Mouse (Mus musculus) stomach, embryonic 14.5 days (tissue): ENCODE measurements around the gene Cd300c. TPM values are rescaled to one million over a fixed set of nuclear protein-coding genes. Genes with fewer than 3 reads are reported as not detected.
"Not testable (repeated sequence)": the region's sequence is repeated elsewhere in the genome, so short reads cannot be mapped to it uniquely, and the experiment has no call there.

Experiments
- ATAC-seq: fragments of 200-750 bp; cut with Nextera tagmentation; 2 replicates; pipeline ENCODE4 v1.8.0; 2017; ENCODE audit warnings: low read depth, moderate TSS enrichment; ENCODE audit not compliant: insufficient number of reproducible peaks, insufficient read depth, low FRiP score
- H3K27ac ChIP-seq: fragments of 300-500 bp; sonication (generic); 2 replicates; pipeline ENCODE4 v1.5.1; 2014; ENCODE audit warnings: mild to moderate bottlenecking, low read length, moderate library complexity, mixed read lengths
- H3K27me3 ChIP-seq: fragments of 300-500 bp; sonication (generic); 2 replicates; pipeline ENCODE4 v1.6.1; 2014; ENCODE audit warnings: low read length, control low read depth, mixed read lengths; ENCODE audit not compliant: control insufficient read depth, insufficient read depth
- H3K36me3 ChIP-seq: fragments of 300-500 bp; sonication (generic); 2 replicates; pipeline ENCODE4 v1.6.1; 2014; ENCODE audit warnings: mild to moderate bottlenecking, control low read depth, low read length, moderate library complexity, mixed read lengths; ENCODE audit not compliant: control insufficient read depth, insufficient read depth
- H3K4me1 ChIP-seq: fragments of 300-500 bp; sonication (generic); 2 replicates; pipeline ENCODE4 v1.6.1; 2014; ENCODE audit warnings: low read length, control low read depth, mixed read lengths; ENCODE audit not compliant: control insufficient read depth, insufficient read depth
- H3K4me2 ChIP-seq: fragments of 300-500 bp; sonication (generic); replicated peaks from 2 replicates; pipeline ENCODE4 v1.6.1; 2014; ENCODE audit warnings: low read depth, low read length, control low read depth
- H3K4me3 ChIP-seq: fragments of 300-500 bp; sonication (generic); 2 replicates; pipeline ENCODE4 v1.5.1; 2014; ENCODE audit warnings: low read depth, low read length, control low read depth
- H3K9ac ChIP-seq: fragments of 300-500 bp; sonication (generic); replicated peaks from 2 replicates; pipeline ENCODE4 v1.6.1; 2014; ENCODE audit warnings: low read depth, mild to moderate bottlenecking, control low read depth, low read length, moderate library complexity, mixed read lengths
- H3K9me3 ChIP-seq: fragments of 300-500 bp; sonication (generic); 2 replicates; pipeline ENCODE4 v1.6.1; 2016; ENCODE audit warnings: low read depth, low read length, control low read depth; ENCODE audit not compliant: control insufficient read depth
- WGBS: fragments of 180-500 bp; shearing (Covaris S2); extraction: QIAGEN DNeasy Blood & Tissue Kit; methylation state at CpG from one replicate; pipeline ENCODE4 v1.1.7; 2014; 5-methylcytosine and 5-hydroxymethylcytosine counted together
- polyA plus RNA-seq: library from polyadenylated mRNA; unstranded; fragments of >200 nt; fragmentation: Nextera tagmentation; extraction: Ambion mirVana; gene quantifications from 2 replicates; pipeline ENCODE4 v1.2.1, GENCODE M21; 2014

Cd300c gene
- polyA plus RNA-seq, 1 experiment from 2014 or later = not detected

DNA sequence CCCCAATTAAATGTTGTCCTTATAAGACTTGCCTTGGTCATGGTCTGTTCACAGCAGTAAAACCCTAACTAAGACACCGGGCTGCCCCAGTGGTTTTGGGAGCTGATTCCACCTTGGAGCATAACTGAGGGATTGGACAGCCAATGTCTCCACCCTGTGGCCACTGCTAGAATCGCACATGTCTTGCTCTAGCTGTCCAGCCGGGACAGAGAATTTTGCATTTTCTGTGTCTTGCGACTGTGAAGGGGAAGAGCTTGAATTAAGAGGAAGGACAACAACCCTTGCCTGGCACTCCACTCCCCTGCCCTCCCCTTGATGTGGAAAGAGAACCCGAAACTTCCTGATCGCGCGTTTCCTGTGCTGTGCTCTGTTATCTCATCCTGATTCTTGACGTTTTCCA, 56.1 kb downstream of the Cd300c start:
- Histone ChIP-seq H3K27me3 (no peaks in the 10 kb centered on the region), H3K27ac (no peak overlapping the region), H3K4me2 (no peak overlapping the region), H3K4me1 (no peaks in the 10 kb centered on the region), H3K9me3 (no peaks in the 10 kb centered on the region), H3K9ac (no peak overlapping the region), H3K4me3 (no peak overlapping the region), H3K36me3 (no peaks in the 10 kb centered on the region)
- 0 out of 2 replicates have a peak, but pooled peaks have one; percentile 46 for ATAC-seq
- WGBS = 17% methylated on average over 9 of the region's 9 CpGs

DNA sequence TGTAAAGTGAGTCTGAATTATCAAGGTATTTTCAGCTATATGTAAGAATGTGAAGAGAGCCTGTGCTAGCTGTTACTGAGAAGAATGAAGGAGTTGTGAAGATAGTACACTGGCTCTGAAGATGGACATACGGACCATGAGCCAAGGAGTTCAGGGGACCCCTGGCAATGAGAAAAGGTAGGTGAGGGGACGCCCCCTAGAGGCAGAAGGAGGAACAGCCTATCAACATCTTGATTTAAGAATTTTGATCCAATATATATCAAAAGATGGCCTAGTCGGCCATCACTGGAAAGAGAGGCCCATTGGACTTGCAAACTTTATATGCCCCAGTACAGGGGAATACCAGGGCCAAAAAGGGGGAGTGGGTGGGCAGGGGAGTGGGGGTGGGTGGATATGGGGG, 59.4 kb downstream of the Cd300c start:
- WGBS = 42% methylated on average over 3 of the region's 3 CpGs
- not testable (repeated sequence) for H3K27me3 ChIP-seq, H3K9me3 ChIP-seq, H3K36me3 ChIP-seq, ATAC-seq, H3K4me3 ChIP-seq, H3K9ac ChIP-seq, H3K4me2 ChIP-seq, H3K27ac ChIP-seq, H3K4me1 ChIP-seq

DNA sequence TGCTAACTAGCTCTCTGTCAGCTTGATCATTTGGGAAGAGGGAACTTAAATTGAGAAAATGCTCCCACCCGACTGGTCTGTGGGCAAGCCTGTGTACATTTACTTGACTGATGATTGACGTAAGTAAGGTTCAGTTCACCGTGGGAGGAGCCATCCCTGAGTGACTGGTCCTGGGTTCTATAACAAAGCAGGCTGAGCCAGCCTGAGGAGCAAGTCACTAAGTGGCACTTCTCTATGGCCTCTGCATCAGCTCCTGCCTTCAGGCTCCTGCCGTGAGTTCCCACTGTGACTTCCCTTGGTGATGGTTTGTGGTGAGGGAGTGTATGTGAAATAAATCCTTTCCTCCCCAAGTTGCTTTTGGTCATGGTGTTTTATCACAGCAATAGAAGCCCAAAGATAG, 60.9 kb downstream of the Cd300c start:
- Histone ChIP-seq H3K9me3 (no peaks in the 10 kb centered on the region), H3K36me3 (no peaks in the 10 kb centered on the region), H3K9ac (no peak overlapping the region), H3K27ac (no peak overlapping the region), H3K4me3 (no peak overlapping the region), H3K4me1 (no peaks in the 10 kb centered on the region), H3K27me3 (no peaks in the 10 kb centered on the region), H3K4me2 (no peak overlapping the region)
- ATAC-seq = no peak
- WGBS = 45% methylated on average over 4 of the region's 4 CpGs

DNA sequence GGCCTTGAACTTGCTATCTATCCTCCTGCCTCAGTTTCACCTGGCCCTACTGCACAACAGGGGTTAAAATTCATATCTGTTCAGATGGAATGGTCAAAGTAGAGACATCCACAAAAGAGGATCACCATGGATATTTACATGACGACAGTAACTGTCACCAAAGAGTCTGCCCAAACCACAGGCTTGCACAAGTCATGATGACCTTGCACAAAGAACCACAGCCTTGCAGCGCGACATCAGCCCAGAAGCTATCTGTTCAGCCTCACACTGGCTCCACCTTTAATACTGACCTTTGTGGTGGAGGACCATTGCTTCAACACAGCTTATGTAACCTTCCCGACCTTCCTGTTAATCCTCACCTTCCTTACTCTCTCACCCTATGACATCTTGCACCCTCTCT, 61.4 kb downstream of the Cd300c start:
- Histone ChIP-seq H3K4me2 (no peak overlapping the region), H3K27me3 (no peaks in the 10 kb centered on the region), H3K27ac (no peak overlapping the region), H3K36me3 (no peaks in the 10 kb centered on the region), H3K4me3 (no peak overlapping the region), H3K4me1 (no peaks in the 10 kb centered on the region), H3K9me3 (no peaks in the 10 kb centered on the region), H3K9ac (no peak overlapping the region)
- 65% methylated on average over 4 of the region's 4 CpGs for WGBS
- ATAC-seq = no peak

Other genes with a start within 250 kb of the Cd300c start
- gene Dnaic2, start 241.7 kb downstream of the Cd300c start, polyA plus RNA-seq = 0.25 and 0.38 TPM in 2 replicates
- gene Kif19a, start 203.8 kb downstream of the Cd300c start, polyA plus RNA-seq = 0.51 and 0.81 TPM in 2 replicates
- gene Btbd17, start 173.2 kb downstream of the Cd300c start, polyA plus RNA-seq = 0.98 and 1.6 TPM in 2 replicates
- gene Gpr142, start 170.2 kb downstream of the Cd300c start, polyA plus RNA-seq = 0.23 and 0.39 TPM in 2 replicates
- 23.5 and 27.2 TPM in 2 replicates for gene Gprc5c, start 118.0 kb downstream of the Cd300c start, polyA plus RNA-seq
- gene Cd300a, start 79.1 kb downstream of the Cd300c start, polyA plus RNA-seq = 0.90 and 1.1 TPM in 2 replicates
- gene Cd300lb, start 34.8 kb downstream of the Cd300c start, polyA plus RNA-seq = 0.12 and 0.21 TPM in 2 replicates
- 0.24 and 0.33 TPM in 2 replicates for gene Cd300ld, start 20.8 kb upstream of the Cd300c start, polyA plus RNA-seq
- 1.8 and 2.9 TPM in 2 replicates for gene Cd300c2, start 32.7 kb upstream of the Cd300c start, polyA plus RNA-seq
- not detected in 2 replicates for gene Cd300ld2, start 47.0 kb upstream of the Cd300c start, polyA plus RNA-seq
- not detected in 2 replicates for gene Cd300ld4, start 57.9 kb upstream of the Cd300c start, polyA plus RNA-seq
- gene Cd300ld5, start 68.6 kb upstream of the Cd300c start, polyA plus RNA-seq = not detected in 2 replicates
- not detected in 2 replicates for gene Cd300ld3, start 79.3 kb upstream of the Cd300c start, polyA plus RNA-seq
- gene Cd300e, start 93.0 kb upstream of the Cd300c start, polyA plus RNA-seq = 0.12 TPM in 1 of 2 replicates, not detected in the other
- 1.3 and 1.5 TPM in 2 replicates for gene Rab37, start 122.3 kb upstream of the Cd300c start, polyA plus RNA-seq
- gene Cd300lf, start 164.8 kb upstream of the Cd300c start, polyA plus RNA-seq = 0.33 and 0.48 TPM in 2 replicates
- 105 and 114 TPM in 2 replicates for gene Slc9a3r1, start 194.2 kb upstream of the Cd300c start, polyA plus RNA-seq
- 10.5 and 13.2 TPM in 2 replicates for gene Tmem104, start 218.3 kb upstream of the Cd300c start, polyA plus RNA-seq
- gene Nat9, start 218.7 kb upstream of the Cd300c start, polyA plus RNA-seq = 18.3 and 20.1 TPM in 2 replicates